Mouse (Mus musculus): ENCODE data around the gene 2310057M21Rik.
A peak's percentile ranks its signal among the peaks of the same experiment; 100 is the strongest.

DNA sequence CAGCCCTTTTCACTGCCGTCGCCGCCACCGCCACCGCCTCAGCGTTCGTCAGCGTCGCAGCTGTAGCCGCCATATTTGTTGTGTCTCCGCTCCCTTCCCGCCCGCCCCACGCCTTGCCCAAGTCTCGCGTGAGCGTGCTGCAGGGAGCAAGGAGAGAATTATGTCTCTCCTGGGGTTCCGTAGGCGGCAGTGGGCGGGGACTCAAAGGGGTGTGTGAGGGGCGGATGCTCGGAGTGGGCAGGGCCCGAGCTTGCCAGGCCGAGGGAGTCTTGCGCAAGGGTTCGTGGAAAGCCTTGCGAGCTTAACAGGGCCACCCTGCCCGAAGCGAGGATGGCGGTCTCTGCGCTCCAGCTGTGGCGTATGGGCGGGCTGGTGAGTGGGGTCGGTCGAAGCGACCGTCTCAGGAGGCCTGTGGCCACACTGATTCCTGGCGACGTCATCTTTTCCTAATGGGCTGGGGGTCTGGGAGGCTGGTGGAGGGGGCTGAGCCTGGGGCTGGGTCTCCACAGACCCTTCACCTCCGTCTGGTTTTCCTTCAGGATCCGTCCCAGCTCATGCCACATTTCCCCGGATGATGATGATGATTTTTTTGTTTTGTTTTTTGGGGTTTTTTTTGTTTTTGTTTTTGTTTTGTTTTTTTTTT, 48.0 kb upstream of the 2310057M21Rik start, which contains the start of the genes Ikzf5 and Acadsb:
- no peak for TF ChIP-seq CTCF (IDR thresholded peaks at IDR 0.05; ENCODE audit: control insufficient read depth, insufficient read depth, low read length)
- peak; percentile 74; the same call in 1 of the 2 replicates for TF ChIP-seq POLR2A (IDR thresholded peaks at IDR 0.05; ENCODE audit: borderline replicate concordance, control insufficient read depth, low read depth, low read length)

Measured in bone marrow, adult 2 months (tissue).